Mouse (Mus musculus): ENCODE measurements at regions not wholly inside any gene's neighbourhood (a gene's known extent, or its start where the extent isn't known, plus 50 kb on each side); places are given as distances from the start of the nearest gene placed in this dataset.

DNA sequence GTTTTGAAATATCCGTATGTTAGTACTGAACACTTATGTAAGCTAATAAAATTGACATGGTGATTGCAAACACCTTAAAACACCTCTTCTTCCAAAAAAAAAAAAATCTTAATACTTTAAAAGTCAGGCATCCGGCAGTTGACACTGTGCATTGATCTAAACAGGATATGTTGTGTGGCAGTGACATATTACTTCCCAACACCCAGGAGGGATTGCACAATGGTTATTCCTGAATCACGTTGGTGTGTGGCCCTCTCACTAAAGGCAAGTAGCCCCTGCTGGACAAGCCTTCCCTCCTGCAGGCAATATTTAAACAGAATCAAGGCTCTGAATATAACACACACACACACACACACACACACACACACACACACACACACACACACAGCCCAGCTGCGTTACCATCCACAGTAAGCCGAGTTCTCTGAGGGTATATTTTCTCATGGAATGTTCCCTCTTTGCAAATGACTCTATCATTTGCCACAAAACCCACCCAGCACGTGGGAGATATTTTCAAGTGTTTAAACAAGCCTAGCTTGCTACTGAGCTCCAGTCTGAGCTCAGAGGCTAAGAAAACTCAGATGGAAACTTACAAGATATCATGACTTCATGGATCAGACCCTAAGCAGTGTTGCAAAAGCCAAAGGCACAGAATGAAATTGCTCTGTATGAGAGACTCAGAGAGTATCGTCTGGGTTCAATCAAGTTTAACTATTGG is 128.8 kb upstream of the Lyplal1 start:
- no peak for DNase-seq (ENCODE audit: low spot score)

GRCm38 (mm10) chr1:186241112-186241511 is 124.0 kb upstream of the Lyplal1 start:
- peak; percentile 15 for DNase-seq (ENCODE audit: low spot score)

GRCm38 (mm10) chr1:186237556-186237955 is 120.4 kb upstream of the Lyplal1 start:
- no peak for DNase-seq (ENCODE audit: low spot score)

GRCm38 (mm10) chr1:186236267-186237020 is 119.3 kb upstream of the Lyplal1 start:
- no peak for DNase-seq (ENCODE audit: low spot score)

DNA sequence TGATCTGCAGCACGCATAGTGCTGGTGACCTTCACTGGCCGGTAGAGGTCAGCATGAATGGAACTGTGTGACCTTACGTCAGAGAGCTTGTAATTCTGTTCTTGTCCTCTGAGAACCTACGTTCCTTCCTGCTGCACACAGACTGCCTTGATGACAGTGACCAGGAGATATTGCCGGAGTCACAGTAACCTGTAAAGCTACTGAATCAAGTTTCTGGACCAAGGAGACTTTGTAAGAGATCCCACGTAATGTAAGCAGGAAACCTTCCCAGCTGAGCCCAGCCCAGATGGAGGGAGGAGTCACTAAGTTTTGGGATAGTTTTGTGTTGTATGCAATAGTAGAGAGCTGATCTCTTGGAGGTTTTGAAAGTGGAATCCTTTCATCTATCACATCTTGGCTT is 117.4 kb upstream of the Lyplal1 start:
- no peak for DNase-seq (ENCODE audit: low spot score)

DNA sequence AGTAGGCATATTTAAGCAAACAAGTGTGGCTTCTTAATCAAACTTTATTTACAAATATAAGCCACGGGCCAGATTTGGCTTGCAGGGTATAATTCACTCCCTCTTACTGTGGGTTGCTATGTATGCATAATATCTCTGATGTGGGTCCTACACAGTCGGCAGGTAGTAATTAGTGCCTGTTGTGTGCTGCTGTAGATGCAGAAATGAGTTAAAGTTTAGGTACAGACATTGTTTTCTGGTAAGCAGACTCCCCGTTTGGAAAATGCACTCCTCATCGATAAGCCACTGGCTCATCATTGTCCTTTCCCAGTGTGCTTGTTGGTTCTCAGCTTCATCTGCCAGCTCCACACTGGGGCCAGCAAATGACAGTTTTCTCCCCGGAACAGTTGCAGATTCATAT is 113.4 kb upstream of the Lyplal1 start:
- DNase-seq (ENCODE audit: low spot score), result no peak

DNA sequence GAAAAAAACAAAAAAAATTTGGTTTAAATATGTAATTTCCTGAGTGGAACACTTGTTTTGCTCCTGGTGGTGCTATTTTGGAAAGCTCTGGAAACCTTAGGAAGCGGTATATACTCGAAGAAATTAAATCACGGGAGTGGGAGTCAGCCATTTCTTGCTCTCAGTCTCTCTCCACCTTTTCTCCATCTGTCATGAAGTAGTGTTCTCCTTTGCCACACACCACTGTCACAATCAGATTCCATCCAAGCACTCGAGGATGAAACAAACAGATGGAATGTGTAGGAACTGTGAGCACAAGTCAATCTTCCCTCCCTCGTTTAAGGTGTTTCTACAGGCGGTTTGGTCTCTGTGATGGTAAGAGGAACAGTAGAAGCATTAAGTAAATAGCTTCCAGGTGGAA is 112.7 kb upstream of the Lyplal1 start:
- DNase-seq (ENCODE audit: low spot score), result no peak

DNA sequence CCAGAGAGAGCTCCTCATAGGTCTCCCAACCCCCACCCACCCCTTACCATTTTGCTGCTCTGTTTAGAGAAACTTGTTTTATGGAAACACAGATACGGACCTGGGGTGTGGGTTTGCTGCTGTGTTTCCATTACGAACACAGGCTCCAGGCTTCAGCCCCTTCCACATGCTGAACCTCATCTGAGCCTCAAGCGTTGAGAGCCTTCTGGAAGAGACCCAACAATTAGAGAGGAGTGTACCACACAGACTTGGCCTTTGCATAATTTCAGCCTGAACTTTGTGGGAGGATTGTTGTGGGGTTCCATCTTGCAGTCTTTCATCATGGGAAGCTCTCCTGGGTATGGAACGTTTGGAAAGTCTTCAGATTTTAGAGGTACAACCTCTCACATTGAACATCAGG is 111.3 kb upstream of the Lyplal1 start:
- DNase-seq (ENCODE audit: low spot score), result no peak

DNA sequence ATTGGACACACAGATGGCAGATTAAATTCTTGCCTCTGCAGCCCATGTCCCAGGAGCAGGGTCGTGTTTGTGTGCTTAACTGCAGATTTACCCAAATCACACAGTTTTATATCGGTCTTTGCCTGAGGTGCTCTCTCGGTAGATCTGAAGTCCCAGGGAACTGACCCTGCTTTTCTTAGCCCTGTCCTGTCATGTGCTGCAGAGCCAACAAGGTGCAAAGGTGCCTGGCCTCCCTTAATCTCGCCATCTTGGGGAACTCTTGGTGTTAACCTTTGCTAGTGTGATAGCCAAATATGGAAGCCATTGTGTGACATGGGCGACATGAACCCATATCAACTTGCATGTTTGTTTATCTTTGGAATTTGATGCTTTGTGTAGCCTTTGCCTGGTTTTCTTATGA is 107.1 kb upstream of the Lyplal1 start:
- no peak for DNase-seq (ENCODE audit: low spot score)

DNA sequence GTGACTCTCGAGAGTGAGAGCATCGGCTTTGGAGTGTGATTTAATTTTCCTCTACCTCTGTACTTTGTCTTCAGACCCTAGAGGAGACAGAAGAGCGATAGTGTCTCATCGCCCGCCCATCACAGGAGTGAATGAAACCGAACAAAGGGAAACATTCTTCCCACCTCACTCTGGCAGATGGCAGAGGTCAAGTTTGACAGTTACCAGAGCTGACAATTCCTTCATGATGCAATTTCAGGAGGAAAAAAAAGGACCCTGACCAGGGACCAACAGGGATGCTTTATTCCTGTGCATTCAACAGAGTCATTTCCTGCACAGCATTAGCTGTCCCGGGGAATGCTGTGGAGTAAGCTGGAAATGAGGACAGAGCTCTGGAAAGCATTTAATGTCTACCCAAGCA is 106.3 kb upstream of the Lyplal1 start:
- DNase-seq (ENCODE audit: low spot score), result no peak

GRCm38 (mm10) chr1:186218995-186219394 is 101.9 kb upstream of the Lyplal1 start:
- DNase-seq (ENCODE audit: low spot score), result no peak

- DNase-seq (ENCODE audit: low spot score), result no peak
These were observed 100.1 kb upstream of the Lyplal1 start for GRCm38 (mm10) chr1:186217198-186217597.

DNA sequence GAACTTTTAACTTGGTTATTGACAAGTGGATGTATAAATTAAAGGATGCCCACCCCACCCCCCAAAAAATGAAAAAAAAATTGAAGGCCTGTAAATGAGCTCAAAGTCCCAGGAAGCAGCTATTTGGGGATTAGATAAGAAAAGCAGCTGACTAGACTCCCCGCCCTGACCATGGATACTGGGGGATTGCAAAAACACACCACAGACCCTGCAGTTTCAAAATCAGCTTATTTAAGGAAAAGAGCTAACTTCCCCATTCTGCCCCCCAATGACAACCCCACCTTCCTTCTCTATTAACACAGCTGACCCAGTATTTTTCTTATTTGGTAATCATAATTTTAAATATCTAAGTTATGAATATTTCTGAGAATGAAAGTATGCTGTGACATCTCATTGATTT is 87.0 kb upstream of the Lyplal1 start:
- no peak for DNase-seq (ENCODE audit: low spot score)

- no peak for DNase-seq (ENCODE audit: low spot score)
These were observed 85.4 kb upstream of the Lyplal1 start for GRCm38 (mm10) chr1:186202536-186202935.

DNA sequence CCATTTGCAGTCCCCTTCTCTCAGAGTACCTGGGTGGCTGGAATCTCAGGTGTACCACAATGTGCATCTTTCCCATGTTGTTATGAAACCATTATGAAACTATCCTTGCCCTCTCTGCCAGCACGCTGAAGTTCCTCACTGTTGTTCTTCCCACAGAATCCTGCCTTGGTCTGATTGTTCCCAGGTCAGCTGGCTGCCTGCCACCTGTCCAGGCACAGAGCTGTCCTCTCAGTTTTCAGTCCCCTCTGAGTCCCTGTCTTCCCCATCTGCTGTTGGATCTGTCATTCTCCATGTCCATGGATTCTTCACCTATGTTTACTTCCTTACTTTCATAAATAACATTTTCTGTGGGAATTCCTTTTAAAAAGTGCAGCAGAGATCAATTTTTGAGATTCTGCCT is 81.3 kb upstream of the Lyplal1 start:
- DNase-seq (ENCODE audit: low spot score), result no peak

- no peak for DNase-seq (ENCODE audit: low spot score)
These were observed 79.9 kb upstream of the Lyplal1 start for GRCm38 (mm10) chr1:186197057-186197456.

DNA sequence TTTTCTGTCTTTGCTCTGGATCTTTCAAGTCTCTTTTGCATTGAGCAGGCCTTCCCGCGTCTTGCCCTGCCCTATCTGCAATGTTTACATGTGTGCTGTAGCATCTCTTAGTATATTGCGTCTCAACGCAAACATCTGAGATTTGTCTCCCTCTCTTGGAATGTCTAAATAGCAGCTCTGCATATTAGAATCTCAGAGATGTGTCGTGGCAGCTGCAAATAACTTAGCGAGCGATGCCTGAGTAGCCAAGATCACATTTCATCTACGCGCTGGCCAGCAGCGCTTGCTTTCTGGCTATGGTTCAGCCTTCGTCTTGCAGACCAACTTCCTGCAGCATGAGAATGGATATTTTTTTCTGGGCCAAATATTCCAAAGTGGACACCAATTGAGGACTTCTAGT is 72.3 kb upstream of the Lyplal1 start:
- DNase-seq (ENCODE audit: low spot score), result peak; percentile 62

DNA sequence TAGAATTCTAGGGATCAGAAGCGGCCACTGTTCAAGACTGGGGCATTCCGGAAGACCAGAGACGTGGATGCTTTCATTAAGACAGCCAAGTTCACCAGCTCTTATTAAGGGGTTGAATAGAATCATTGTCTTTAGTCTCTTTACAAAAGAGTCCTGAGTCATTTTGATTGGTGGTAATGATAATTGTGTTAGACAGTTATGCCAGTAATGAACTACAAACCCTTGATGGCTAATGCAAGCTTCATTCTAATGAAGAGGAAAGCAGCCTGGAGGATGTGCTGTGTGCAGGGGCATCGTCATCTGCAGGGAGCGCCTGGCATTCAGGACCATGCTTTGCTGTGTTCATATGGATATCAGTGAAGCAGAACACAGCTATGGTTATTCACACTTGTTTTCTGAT is 70.3 kb upstream of the Lyplal1 start:
- DNase-seq (ENCODE audit: low spot score), result no peak

DNA sequence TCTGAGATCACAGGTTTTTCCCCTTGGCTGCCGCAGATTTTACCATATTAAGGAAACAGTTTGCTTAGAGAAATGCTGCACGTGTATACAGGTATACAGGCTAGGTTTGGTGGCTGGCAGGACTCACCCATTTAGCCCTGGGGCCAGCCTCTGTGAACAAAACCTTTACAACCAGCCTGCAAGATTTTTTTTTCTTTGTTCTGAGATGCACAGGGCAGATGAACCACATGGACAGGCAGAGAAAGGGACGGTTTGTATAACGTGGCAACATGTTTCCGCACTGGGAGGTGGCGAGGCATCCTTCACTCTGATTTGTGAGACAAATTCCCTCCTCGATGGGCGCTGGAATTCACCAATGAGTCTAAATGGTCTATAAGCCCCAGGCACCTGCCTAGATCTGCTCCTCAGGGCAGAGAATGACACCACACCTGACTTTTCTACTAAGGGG is 66.1 kb upstream of the Lyplal1 start:
- DNase-seq (ENCODE audit: low spot score), result no peak

DNA sequence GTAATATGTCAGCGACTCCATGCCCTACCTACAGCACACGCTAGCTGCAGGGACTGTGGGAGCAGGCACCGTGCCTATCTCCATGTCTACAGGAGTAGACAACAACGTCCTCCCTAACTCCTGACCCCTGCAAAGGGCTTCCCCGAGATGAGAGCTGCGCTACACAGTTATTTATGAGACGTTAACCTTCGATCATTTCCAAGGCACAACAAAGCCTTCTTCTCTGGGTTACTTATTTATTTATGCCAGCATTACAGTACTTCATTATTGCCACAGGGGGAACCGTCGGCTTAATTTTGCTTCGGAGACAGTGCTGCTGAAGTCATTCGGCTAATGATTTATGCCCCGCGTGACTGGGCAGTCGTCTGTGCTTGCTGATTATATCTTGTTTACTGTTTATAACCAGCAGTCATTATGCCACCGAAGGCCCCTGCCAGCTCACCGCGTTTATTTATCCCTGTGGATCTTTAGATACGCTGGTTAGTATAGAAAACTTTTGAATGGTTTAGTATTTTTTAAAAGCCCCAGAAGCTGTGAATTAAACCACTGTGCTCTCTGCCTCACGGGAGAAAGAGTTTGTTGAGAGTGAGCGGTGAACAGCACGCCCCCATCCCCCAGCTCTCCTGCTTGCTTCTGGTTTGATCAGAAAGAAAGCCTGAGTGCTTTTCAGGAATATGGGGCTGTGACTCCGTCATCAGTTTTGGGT is 65.5 kb upstream of the Lyplal1 start:
- DNase-seq (ENCODE audit: low spot score), result peak; percentile 67

GRCm38 (mm10) chr1:186177019-186177418 is 59.9 kb upstream of the Lyplal1 start:
- DNase-seq (ENCODE audit: low spot score), result no peak

- no peak for DNase-seq (ENCODE audit: low spot score)
These were observed 56.4 kb upstream of the Lyplal1 start for GRCm38 (mm10) chr1:186173472-186174014.
